Mouse (Mus musculus): ENCODE measurements around the gene Rnase1.

DNA sequence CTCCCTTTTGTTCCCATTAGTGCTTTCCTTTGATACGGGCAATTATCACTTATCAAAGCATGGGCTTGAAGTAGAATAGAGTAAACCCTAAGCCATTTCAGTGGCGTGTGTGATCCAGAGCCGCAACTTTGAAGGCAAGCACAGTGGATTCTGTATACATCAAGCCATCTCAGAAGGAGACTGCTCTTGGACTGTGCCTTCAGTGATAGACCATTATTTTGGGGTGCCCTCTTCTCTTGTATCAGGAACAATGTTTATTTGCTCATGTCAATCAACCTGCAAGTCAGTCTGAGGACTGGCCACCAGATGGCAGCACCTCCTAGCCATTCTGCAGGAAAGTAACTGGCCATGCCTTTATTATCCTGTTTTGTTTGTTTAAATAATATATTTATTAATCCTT, 43.4 kb downstream of the Rnase1 start:
- peak; percentile 73 for TF ChIP-seq CTCF (IDR thresholded peaks at IDR 0.05; ENCODE audit: low read depth, low read length)
- TF ChIP-seq POLR2A (IDR thresholded peaks at IDR 0.05; ENCODE audit: extremely low read depth, insufficient read depth, low read length) = no peak

Data from liver, adult 2 months (tissue).